Mouse (Mus musculus): Measurements from ENCODE around the gene Atcay.

- TF ChIP-seq CTCF (IDR thresholded peaks at IDR 0.05; ENCODE audit: extremely low read depth, insufficient read length, insufficient replicate concordance, low read depth, low read length) (no peak), POLR2A (IDR thresholded peaks at IDR 0.05; ENCODE audit: low read depth, low read length) (no peak)
Measured at GRCm38 (mm10) chr10:81261025-81261424, 30.4 kb upstream of the Atcay start.

Data from small intestine, adult 2 months (tissue).